Mouse (Mus musculus) midbrain, embryonic 13.5 days (tissue): ENCODE results near the gene Lamc1. TPM values are rescaled to one million over a fixed set of nuclear protein-coding genes. Genes with fewer than 3 reads are reported as not detected.
A peak's percentile ranks its signal among the peaks of the same experiment; 100 is the strongest.

ENCODE experiments used
- ATAC-seq: fragments of 200-750 bp; cut with Nextera tagmentation; 2 replicates; pipeline ENCODE4 v1.8.0; 2017; ENCODE audit warnings: mild to moderate bottlenecking, moderate TSS enrichment, moderate library complexity
- H3K27ac ChIP-seq: fragments of 300-500 bp; sonication (generic); 2 replicates; pipeline ENCODE4 v1.5.1; 2015; ENCODE audit warnings: inconsistent platforms, mild to moderate bottlenecking, moderate library complexity
- H3K27me3 ChIP-seq: fragments of 300-500 bp; sonication (generic); 2 replicates; pipeline ENCODE4 v1.6.1; 2015; ENCODE audit warnings: mild to moderate bottlenecking, inconsistent platforms
- H3K36me3 ChIP-seq: fragments of 300-500 bp; sonication (generic); 2 replicates; pipeline ENCODE4 v1.6.1; 2015; ENCODE audit warnings: mild to moderate bottlenecking, inconsistent platforms
- H3K4me1 ChIP-seq: fragments of 300-500 bp; sonication (generic); replicated peaks from 2 replicates; pipeline ENCODE4 v1.6.1; 2015; ENCODE audit warnings: inconsistent platforms
- H3K4me2 ChIP-seq: fragments of 300-500 bp; sonication (generic); replicated peaks from 2 replicates; pipeline ENCODE4 v1.6.1; 2015; ENCODE audit warnings: moderate library complexity, mild to moderate bottlenecking, inconsistent platforms
- H3K4me3 ChIP-seq: fragments of 300-500 bp; sonication (generic); replicated peaks from 2 replicates; pipeline ENCODE4 v1.5.1; 2015; ENCODE audit warnings: mild to moderate bottlenecking, inconsistent platforms
- H3K9ac ChIP-seq: fragments of 300-500 bp; sonication (generic); replicated peaks from 2 replicates; pipeline ENCODE4 v1.6.1; 2015; ENCODE audit warnings: mild to moderate bottlenecking, inconsistent platforms
- H3K9me3 ChIP-seq: fragments of 300-500 bp; sonication (generic); 2 replicates; pipeline ENCODE4 v1.6.1; 2016; ENCODE audit warnings: mild to moderate bottlenecking, inconsistent platforms
- WGBS: fragments of 180-500 bp; shearing (Covaris S2); methylation state at CpG from one replicate; pipeline ENCODE4 v1.1.7; 2015; 5-methylcytosine and 5-hydroxymethylcytosine counted together
- polyA plus RNA-seq: library from polyadenylated mRNA; unstranded; fragments of >200 nt; fragmentation: Nextera tagmentation; extraction: Ambion mirVana; gene quantifications from 2 replicates; pipeline ENCODE4 v1.2.1, GENCODE M21; 2015

Gene Lamc1
- polyA plus RNA-seq, 1 experiment from 2014 or later = 14.9 TPM

- Histone ChIP-seq H3K4me1 (no peaks in the 10 kb centered on the region), H3K36me3 (peaks cover 55% of the 10 kb centered on the region), H3K9ac (no peak overlapping the region), H3K9me3 (no peaks in the 10 kb centered on the region), H3K4me3 (no peak overlapping the region), H3K27me3 (no peaks in the 10 kb centered on the region), H3K27ac (no peak overlapping the region), H3K4me2 (no peak overlapping the region)
- no peak for ATAC-seq
- WGBS = 87% methylated on average over 4 of the region's 4 CpGs
Observed at GRCm38 (mm10) chr1:153235576-153235975, 97.0 kb downstream of the Lamc1 start.

- no peaks in the 10 kb centered on the region for H3K4me1 ChIP-seq
- H3K27ac ChIP-seq = no peak overlapping the region
- 93% methylated on average over 9 of the region's 9 CpGs for WGBS
- no peak for ATAC-seq
- no peak overlapping the region for H3K4me3 ChIP-seq
- H3K9me3 ChIP-seq = no peaks in the 10 kb centered on the region
- no peaks in the 10 kb centered on the region for H3K27me3 ChIP-seq
- H3K9ac ChIP-seq = no peak overlapping the region
- H3K4me2 ChIP-seq = no peak overlapping the region
- peaks cover 69% of the 10 kb centered on the region for H3K36me3 ChIP-seq
Observed at GRCm38 (mm10) chr1:153231681-153232080, 100.9 kb downstream of the Lamc1 start.

- no peaks in the 10 kb centered on the region for H3K9me3 ChIP-seq
- H3K9ac ChIP-seq = no peak overlapping the region
- H3K4me3 ChIP-seq = no peak overlapping the region
- H3K4me1 ChIP-seq = no peaks in the 10 kb centered on the region
- WGBS = 73% methylated on average over 4 of the region's 4 CpGs
- H3K36me3 ChIP-seq = peaks cover 79% of the 10 kb centered on the region
- no peak overlapping the region for H3K4me2 ChIP-seq
- no peak for ATAC-seq
- H3K27me3 ChIP-seq = no peaks in the 10 kb centered on the region
- no peak overlapping the region for H3K27ac ChIP-seq
Observed at GRCm38 (mm10) chr1:153227916-153228315, 104.7 kb downstream of the Lamc1 start.

GRCm38 (mm10) chr1:153227096-153227495 lies 105.5 kb downstream of the Lamc1 start:
- no peaks in the 10 kb centered on the region for H3K27me3 ChIP-seq
- H3K9ac ChIP-seq = no peak overlapping the region
- no peak overlapping the region for H3K4me2 ChIP-seq
- no peaks in the 10 kb centered on the region for H3K4me1 ChIP-seq
- no peak overlapping the region for H3K4me3 ChIP-seq
- no peaks in the 10 kb centered on the region for H3K9me3 ChIP-seq
- H3K36me3 ChIP-seq = peaks cover 79% of the 10 kb centered on the region
- H3K27ac ChIP-seq = no peak overlapping the region
- WGBS = 85% methylated on average over 8 of the region's 8 CpGs
- ATAC-seq = no peak

DNA sequence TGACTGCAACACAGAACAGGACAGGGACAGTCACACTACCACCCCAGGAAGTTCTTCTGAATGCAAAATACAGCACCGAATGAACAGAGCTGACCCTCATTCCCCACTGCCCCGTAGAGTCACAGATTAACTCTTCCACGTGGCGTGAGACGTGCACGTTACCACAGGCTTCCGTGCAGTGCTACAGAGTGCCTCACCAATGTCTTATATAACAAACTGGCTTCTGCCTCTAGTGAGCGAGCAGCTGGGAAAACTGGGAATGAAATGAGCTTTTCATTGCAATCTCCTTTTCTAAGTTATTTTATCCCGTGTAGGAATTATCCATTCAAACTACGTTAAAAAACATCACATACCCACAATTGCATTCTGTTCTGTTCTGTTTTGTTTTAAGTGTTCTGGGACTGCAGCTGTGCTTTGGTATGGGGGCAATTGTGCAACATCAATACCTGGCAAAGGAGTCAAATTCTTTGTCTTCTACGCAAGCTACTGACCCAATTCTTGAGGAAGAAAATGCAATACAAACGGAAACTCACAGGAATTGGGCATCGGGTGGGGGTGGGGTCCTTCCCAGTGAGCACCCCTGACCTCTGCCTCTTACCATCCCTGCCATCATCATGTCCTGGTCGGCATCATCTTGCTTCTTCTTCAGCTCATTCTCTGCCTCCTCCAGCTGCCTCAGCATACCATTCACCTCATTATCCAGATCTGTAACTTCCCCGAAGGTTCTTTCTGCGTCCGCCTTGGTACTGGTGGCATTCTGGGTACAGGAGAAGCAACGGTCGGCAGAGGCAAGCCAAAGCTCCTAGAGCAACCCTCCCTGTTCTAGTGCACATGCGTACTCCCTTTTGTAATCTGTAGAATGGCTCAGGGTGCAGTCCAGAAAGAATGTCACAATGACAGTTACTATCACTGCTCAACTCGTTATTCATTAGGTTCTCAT lies 106.5 kb downstream of the Lamc1 start:
- no peak for ATAC-seq
- no peaks in the 10 kb centered on the region for H3K9me3 ChIP-seq
- H3K4me1 ChIP-seq = no peaks in the 10 kb centered on the region
- 90% methylated on average over 21 of the region's 21 CpGs for WGBS
- H3K36me3 ChIP-seq = peaks cover 80% of the 10 kb centered on the region
- no peak overlapping the region for H3K27ac ChIP-seq
- H3K4me3 ChIP-seq = no peak overlapping the region
- no peak overlapping the region for H3K4me2 ChIP-seq
- no peaks in the 10 kb centered on the region for H3K27me3 ChIP-seq
- no peak overlapping the region for H3K9ac ChIP-seq

GRCm38 (mm10) chr1:153224331-153224730 lies 108.3 kb downstream of the Lamc1 start:
- no peak overlapping the region for H3K9ac ChIP-seq
- H3K27me3 ChIP-seq = no peaks in the 10 kb centered on the region
- no peak for ATAC-seq
- H3K9me3 ChIP-seq = no peaks in the 10 kb centered on the region
- H3K4me3 ChIP-seq = no peak overlapping the region
- no peak overlapping the region for H3K4me2 ChIP-seq
- peaks cover 75% of the 10 kb centered on the region for H3K36me3 ChIP-seq
- no peak overlapping the region for H3K27ac ChIP-seq
- H3K4me1 ChIP-seq = no peaks in the 10 kb centered on the region
- 82% methylated on average over 5 of the region's 5 CpGs for WGBS

GRCm38 (mm10) chr1:153219376-153219775 lies 113.2 kb downstream of the Lamc1 start:
- Histone ChIP-seq H3K9ac (no peak overlapping the region), H3K4me2 (no peak overlapping the region), H3K9me3 (no peaks in the 10 kb centered on the region), H3K36me3 (peaks cover 37% of the 10 kb centered on the region), H3K4me3 (no peak overlapping the region), H3K27me3 (no peaks in the 10 kb centered on the region), H3K27ac (no peak overlapping the region), H3K4me1 (no peaks in the 10 kb centered on the region)
- WGBS = 52% methylated on average over 9 of the region's 9 CpGs
- ATAC-seq = peak; percentile 53; the same call in 1 of the 2 replicates

GRCm38 (mm10) chr1:153216516-153216915 lies 116.1 kb downstream of the Lamc1 start:
- H3K4me3 ChIP-seq = no peak overlapping the region
- no peaks in the 10 kb centered on the region for H3K9me3 ChIP-seq
- no peak overlapping the region for H3K27ac ChIP-seq
- no peak overlapping the region for H3K9ac ChIP-seq
- no peaks in the 10 kb centered on the region for H3K4me1 ChIP-seq
- H3K4me2 ChIP-seq = no peak overlapping the region
- no peaks in the 10 kb centered on the region for H3K27me3 ChIP-seq
- ATAC-seq = no peak
- WGBS = 80% methylated on average over 4 of the region's 4 CpGs
- H3K36me3 ChIP-seq = peaks cover 16% of the 10 kb centered on the region

DNA sequence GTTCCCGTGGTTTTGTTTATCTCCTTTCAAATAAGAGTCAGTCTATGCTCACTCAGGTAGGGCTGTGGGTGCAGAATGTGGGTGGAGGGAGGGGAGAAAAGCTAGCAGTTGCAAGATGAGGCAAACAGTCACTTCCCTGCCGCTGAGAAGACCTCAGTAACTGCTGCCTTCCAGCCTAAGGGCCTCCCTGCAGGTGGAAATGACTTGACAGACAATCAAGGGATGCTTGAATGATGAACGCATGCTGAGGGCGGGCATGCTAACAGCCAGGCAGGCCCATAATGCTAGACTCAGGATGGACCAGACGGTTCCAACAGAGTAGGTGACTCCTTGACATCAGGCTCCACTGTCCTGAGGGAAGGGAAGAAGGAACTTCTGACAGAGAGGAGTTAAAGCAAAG lies 116.9 kb downstream of the Lamc1 start:
- Histone ChIP-seq H3K27ac (no peak overlapping the region), H3K9me3 (no peaks in the 10 kb centered on the region), H3K4me1 (no peaks in the 10 kb centered on the region), H3K4me3 (no peak overlapping the region), H3K4me2 (no peak overlapping the region), H3K27me3 (no peaks in the 10 kb centered on the region), H3K36me3 (peaks cover 8% of the 10 kb centered on the region), H3K9ac (no peak overlapping the region)
- ATAC-seq = no peak
- WGBS = 79% methylated on average over 5 of the region's 5 CpGs

DNA sequence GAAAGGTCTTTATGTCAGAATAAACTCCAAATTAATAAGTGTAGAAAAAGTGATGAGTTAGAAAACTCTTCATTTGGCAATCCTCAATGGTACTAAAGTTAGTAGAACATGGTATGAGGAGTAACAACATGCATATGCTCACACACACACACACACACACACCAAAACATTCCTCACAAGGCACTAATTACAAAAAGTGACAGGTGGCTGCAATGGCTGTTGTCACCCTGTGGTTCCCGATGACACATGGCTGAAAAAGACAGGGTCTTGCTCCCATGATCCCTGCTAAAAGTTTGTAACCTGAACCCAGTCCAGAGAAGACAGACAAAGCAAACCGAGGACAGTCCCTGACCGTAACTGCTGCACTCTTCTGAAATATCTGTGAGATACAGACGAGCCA lies 121.6 kb downstream of the Lamc1 start:
- 70% methylated on average over 4 of the region's 4 CpGs for WGBS
- ATAC-seq = no peak

DNA sequence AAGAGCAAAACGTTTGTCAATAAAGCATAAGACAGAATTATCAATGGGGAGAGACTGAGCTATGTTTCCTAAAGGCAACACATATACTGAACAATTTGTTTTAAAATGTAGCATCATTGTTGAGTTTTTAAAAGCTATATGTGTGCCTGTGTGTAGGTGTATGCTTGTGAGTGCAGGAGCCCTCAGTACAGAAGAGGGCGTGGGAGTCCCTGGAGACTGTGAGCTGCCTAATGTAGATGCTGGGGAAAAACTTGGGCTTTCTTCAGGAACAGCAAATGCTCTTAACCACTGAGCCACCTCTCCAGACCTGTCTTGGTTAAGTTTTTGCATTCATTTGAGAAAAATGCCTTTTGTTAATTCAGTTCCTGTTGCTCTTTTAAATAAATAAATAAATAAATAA lies 122.4 kb downstream of the Lamc1 start:
- H3K27ac ChIP-seq = no peak overlapping the region
- WGBS = 82% methylated on average over 2 of the region's 2 CpGs
- H3K4me2 ChIP-seq = no peak overlapping the region
- no peak for ATAC-seq
- H3K9me3 ChIP-seq = no peaks in the 10 kb centered on the region
- no peaks in the 10 kb centered on the region for H3K36me3 ChIP-seq
- no peaks in the 10 kb centered on the region for H3K4me1 ChIP-seq
- H3K4me3 ChIP-seq = no peak overlapping the region
- no peaks in the 10 kb centered on the region for H3K27me3 ChIP-seq
- no peak overlapping the region for H3K9ac ChIP-seq

More for the DNA sequence above, 121.6 kb downstream of the Lamc1 start:
- Histone ChIP-seq H3K4me3 (no peak overlapping the region), H3K4me1 (no peaks in the 10 kb centered on the region), H3K4me2 (no peak overlapping the region), H3K27ac (no peak overlapping the region), H3K9ac (no peak overlapping the region), H3K27me3 (no peaks in the 10 kb centered on the region), H3K9me3 (no peaks in the 10 kb centered on the region), H3K36me3 (no peaks in the 10 kb centered on the region)

GRCm38 (mm10) chr1:153202195-153202594 lies 130.4 kb downstream of the Lamc1 start:
- Histone ChIP-seq H3K27ac (no peak overlapping the region), H3K4me3 (no peak overlapping the region), H3K9ac (no peak overlapping the region), H3K4me1 (peaks cover 17% of the 10 kb centered on the region), H3K4me2 (no peak overlapping the region), H3K27me3 (no peaks in the 10 kb centered on the region), H3K36me3 (no peaks in the 10 kb centered on the region), H3K9me3 (no peaks in the 10 kb centered on the region)
- ATAC-seq = peak; percentile 80
- 26% methylated on average over 8 of the region's 8 CpGs for WGBS
